Mouse (Mus musculus) lung, adult 2 months (tissue): ENCODE measurements around the gene Adamts12. TPM values are rescaled to one million over a fixed set of nuclear protein-coding genes. Genes with fewer than 3 reads are reported as not detected.
A peak's percentile ranks its signal among the peaks of the same experiment; 100 is the strongest.

Experiments
- DNase-seq: peaks from one replicate; pipeline ENCODE4 v3.0.0; 2022
- H3K4me1 ChIP-seq: fragments of 200-500 bp; 2 replicates; pipeline ENCODE4 v1.6.1; 2011; ENCODE audit warnings: low read length; ENCODE audit not compliant: control insufficient read depth, insufficient read depth
- H3K4me3 ChIP-seq: fragments of 200-500 bp; replicated peaks from 2 replicates; pipeline ENCODE3; 2011; ENCODE audit warnings: low read depth, mild to moderate bottlenecking, control low read depth, low read length; ENCODE audit errors: extremely low read depth
- CTCF ChIP-seq: fragments of 200-500 bp; IDR thresholded peaks from 2 replicates; pipeline ENCODE4 v1.5.1; 2011; ENCODE audit warnings: mild to moderate bottlenecking, low read length, control low read depth; ENCODE audit not compliant: insufficient read depth
- POLR2A ChIP-seq: fragments of 200-500 bp; IDR thresholded peaks from 2 replicates; pipeline ENCODE4 v1.6.1; 2011; ENCODE audit warnings: low read depth, mild to moderate bottlenecking, control low read depth, low read length, borderline replicate concordance; ENCODE audit errors: extremely low read depth
- WGBS: fragments of 180-500 bp; shearing (Covaris S2); methylation state at CpG from one replicate; pipeline ENCODE4 v1.1.7; 2018; 5-methylcytosine and 5-hydroxymethylcytosine counted together
- polyA plus RNA-seq: library from polyadenylated mRNA; depleted of rRNA; stranded (reverse); fragments of >200 nt; gene quantifications from 2 replicates; pipeline ENCODE4 v1.2.3, GENCODE M21; 2012

Adamts12 gene
- polyA plus RNA-seq, 1 experiment, result 1.2 TPM

GRCm38 (mm10) chr15:11098940-11099339 lies 34.4 kb downstream of the Adamts12 start:
- Histone ChIP-seq H3K4me1 (no peaks in the 10 kb centered on the region), H3K4me3 (no peak overlapping the region)
- no peak for DNase-seq
- WGBS, result 71% methylated on average over 7 of the region's 7 CpGs
- TF ChIP-seq CTCF (no peak), POLR2A (no peak)

DNA sequence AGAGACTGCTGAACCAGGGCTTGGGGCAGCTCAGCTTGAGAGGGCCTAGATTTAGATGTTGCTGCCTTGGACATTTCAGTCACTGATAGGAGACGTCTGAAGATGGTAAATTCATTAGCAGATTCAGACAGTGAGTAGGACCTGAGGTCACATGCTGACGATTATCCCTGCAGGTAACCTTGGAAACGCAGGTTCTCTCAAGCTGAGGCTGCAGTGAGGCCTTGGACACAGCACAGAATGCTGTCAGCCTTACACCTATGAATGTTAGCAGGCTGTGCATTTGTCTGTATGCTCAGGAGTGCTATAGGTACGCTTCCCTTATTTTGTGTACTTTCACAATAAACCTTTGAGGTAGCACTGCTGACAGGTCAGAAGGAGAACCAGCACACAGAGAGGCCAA lies 36.3 kb downstream of the Adamts12 start:
- 66% methylated on average over 4 of the region's 4 CpGs for WGBS
- TF ChIP-seq POLR2A (no peak), CTCF (no peak)
- no peak for DNase-seq
- H3K4me3 ChIP-seq, result no peak overlapping the region
- no peaks in the 10 kb centered on the region for H3K4me1 ChIP-seq

DNA sequence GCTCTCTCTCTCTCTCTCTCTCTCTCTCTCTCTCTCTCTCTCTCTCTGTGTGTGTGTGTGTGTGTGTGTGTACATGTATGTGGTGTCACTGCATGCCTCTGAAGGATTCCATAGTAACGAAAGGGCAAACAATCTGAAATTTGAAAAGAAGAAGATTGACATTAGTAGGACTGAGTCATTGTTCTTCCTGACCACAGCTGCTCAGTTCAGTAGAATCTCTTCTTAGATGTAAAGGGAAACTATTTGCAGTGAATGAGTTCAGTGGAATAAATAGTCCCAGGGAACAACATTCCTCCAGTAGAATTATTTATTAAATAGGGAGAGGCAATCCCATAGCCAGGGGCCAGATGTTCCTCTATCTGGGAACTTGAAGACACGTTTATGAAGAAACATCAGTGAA lies 40.5 kb downstream of the Adamts12 start:
- TF ChIP-seq CTCF (no peak), POLR2A (no peak)
- no peak for DNase-seq
- 64% methylated on average over 2 of the region's 2 CpGs for WGBS
- no peaks in the 10 kb centered on the region for H3K4me1 ChIP-seq
- no peak overlapping the region for H3K4me3 ChIP-seq

DNA sequence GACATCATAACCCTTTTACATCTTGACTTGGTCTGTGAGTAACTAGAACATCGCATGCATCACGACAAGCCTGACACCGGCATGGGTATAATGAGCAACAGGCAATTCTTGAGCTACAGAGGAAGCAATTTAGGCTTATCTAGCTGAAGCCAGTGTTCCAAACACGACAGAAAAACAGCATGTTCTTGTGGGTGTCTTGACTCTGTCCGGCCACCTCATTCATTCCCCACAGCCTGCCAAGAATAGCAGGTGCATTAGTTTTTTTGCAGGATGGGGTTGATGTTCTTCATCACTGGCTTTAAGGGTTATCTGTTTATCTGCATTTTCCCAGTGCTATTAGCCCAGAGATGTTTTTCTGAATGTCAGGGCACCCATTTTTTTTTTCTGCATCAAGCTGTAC lies 42.8 kb downstream of the Adamts12 start:
- 64% methylated on average over 5 of the region's 5 CpGs for WGBS
- no peak for DNase-seq

DNA sequence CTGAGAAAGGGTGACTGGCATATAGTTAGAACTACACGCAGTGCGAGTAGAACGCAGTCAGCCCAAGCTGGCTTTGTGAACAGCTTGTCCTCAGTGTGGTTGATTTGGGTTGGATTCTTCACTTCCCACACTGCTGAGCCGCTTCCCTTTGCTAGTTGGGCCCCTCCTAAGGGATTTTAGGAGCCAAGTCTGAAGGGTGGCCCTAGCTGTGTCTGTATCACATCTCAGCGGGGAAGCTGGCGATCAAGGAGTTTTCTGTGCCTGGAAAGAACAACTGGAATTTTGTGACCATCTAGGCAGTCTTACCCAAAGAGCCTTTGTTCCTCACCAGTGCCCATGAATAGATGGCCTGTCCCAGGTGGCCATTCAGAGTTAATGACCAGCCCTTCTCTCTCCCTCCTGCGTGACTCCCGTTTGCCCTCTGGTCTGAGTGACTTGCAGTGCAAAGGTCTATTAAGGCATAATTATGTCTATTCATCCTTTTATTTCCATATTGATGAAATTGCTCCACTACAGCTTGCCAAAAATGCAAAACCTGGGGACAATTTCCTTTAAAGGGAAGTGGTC lies 50.1 kb downstream of the Adamts12 start:
- DNase-seq, result no peak
- WGBS, result 68% methylated on average over 8 of the region's 8 CpGs
- H3K4me1 ChIP-seq, result no peaks in the 10 kb centered on the region
- no peak overlapping the region for H3K4me3 ChIP-seq
- no peak for TF ChIP-seq CTCF
- no peak for TF ChIP-seq POLR2A

More for the DNA sequence above, 42.8 kb downstream of the Adamts12 start:
- TF ChIP-seq CTCF, result no peak
- TF ChIP-seq POLR2A, result no peak
- H3K4me1 ChIP-seq, result no peaks in the 10 kb centered on the region
- no peak overlapping the region for H3K4me3 ChIP-seq

DNA sequence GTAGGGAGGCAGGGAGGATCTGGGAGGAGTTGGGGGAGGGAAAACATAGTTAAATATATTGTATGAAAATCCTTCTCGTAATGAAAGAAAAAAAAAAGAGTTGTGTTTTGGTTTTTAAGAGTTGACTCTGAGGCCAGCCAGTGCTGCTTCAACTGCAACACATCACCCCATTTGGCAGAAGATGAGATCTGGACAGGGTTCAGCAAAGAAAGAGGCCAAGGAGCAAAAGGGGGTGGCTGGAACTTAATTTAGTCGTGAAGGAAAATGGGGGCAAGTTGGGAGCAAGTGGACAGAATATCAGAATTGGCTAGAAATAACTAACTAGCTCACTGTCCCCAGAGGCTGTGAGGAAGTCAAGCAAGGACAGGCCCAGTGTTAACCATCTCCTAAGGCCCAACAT lies 51.7 kb downstream of the Adamts12 start:
- no peaks in the 10 kb centered on the region for H3K4me1 ChIP-seq
- DNase-seq, result peak; percentile 8
- TF ChIP-seq POLR2A, result no peak
- no peak for TF ChIP-seq CTCF
- WGBS, result 57% methylated on average over 2 of the region's 2 CpGs
- H3K4me3 ChIP-seq, result no peak overlapping the region

GRCm38 (mm10) chr15:11116853-11117252 lies 52.3 kb downstream of the Adamts12 start:
- Histone ChIP-seq H3K4me3 (no peak overlapping the region), H3K4me1 (no peaks in the 10 kb centered on the region)
- 41% methylated on average over 3 of the region's 3 CpGs for WGBS
- no peak for DNase-seq
- no peak for TF ChIP-seq CTCF
- no peak for TF ChIP-seq POLR2A

DNA sequence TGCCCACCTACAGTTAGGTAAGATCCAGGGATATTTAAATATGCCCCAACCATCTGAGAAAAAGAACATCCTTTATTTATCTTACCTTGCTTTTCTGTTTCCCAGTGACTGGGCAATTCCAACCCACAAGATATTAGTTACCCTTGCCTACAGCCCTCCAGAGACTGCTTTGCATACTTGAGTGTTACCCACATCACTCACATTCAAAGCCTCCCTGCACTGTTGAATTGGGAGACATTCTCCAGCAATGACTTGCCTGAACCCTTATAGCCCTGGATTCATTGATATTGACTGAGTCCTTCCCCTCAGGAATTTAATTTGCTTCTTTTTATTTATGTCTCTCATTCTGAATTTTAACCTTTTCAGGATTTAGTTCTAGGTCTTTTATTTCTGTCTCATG lies 53.8 kb downstream of the Adamts12 start:
- TF ChIP-seq CTCF (no peak), POLR2A (no peak)
- Histone ChIP-seq H3K4me3 (no peak overlapping the region), H3K4me1 (no peaks in the 10 kb centered on the region)
- no peak for DNase-seq

DNA sequence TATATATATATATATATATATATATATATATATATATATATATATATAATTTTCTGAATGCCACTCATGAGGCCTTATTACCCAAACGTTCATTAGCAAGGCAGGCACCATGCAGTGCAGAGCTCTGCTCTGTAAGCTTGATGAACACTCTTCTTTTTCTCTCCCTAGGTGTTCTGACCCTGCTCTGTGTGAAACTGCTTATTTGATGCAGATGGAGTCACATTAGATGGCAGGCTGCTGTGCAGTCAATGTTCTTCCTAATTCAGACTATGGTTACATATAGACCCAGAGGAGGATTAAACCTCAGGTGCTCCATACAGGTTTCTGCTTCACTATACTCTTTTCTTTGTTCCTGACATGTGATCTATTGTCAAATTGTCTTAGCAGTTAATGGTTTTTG lies 57.1 kb downstream of the Adamts12 start:
- WGBS, result 43% methylated on average over 1 of the region's 1 CpGs
- Histone ChIP-seq H3K4me3 (no peak overlapping the region), H3K4me1 (no peaks in the 10 kb centered on the region)
- no peak for DNase-seq
- TF ChIP-seq POLR2A (no peak), CTCF (no peak)

DNA sequence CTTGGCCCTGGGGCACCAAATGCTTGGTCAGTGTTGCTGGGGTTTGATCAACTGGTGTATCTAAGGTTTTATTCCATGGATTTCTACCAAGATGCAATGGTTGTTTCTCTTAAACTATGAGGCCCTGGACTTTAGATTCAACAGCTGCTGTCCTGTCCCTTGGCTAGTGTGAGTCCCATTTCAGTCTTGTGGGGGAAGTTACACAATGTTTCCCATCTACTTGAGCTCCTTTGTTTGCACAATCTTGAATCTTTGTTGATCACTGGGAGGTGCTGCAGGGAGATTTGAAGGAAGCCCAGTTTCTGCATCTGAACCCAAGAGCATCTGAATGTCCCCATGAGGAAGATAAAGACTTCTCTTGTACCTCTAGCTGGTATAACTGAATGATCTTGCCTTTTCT lies 60.8 kb downstream of the Adamts12 start:
- no peak overlapping the region for H3K4me3 ChIP-seq
- DNase-seq, result no peak
- TF ChIP-seq CTCF (no peak), POLR2A (no peak)
- no peaks in the 10 kb centered on the region for H3K4me1 ChIP-seq
